Mouse (Mus musculus): Measurements from ENCODE around the gene Gdpd1.
"Not testable (repeated sequence)": the region's sequence is repeated elsewhere in the genome, so short reads cannot be mapped to it uniquely, and the experiment has no call there.

DNA sequence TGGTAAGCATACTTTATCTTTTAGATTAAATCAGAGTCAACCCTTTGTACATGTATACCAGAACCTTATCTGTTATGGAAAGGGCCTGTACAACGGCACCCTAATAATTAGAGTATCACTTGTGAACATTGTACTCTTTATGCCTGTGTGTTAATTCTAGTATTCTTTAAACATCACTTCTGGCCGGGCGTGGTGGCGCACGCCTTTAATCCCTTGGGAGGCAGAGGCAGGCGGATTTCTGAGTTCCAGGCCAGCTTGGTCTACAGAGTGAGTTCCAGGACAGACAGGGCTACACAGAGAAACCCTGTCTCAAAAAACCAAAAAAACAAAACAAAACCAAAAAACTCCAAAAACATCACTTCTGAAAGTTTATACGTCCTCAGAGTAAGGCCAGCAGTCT, 25.0 kb downstream of the Gdpd1 start:
- TF ChIP-seq CTCF (IDR thresholded peaks at IDR 0.05; ENCODE audit: low read depth, low read length); POLR2A (IDR thresholded peaks at IDR 0.05; ENCODE audit: extremely low read depth, insufficient read depth, low read length): not testable (repeated sequence)

Data from liver, adult 2 months (tissue).